In the genomic region with DNA sequence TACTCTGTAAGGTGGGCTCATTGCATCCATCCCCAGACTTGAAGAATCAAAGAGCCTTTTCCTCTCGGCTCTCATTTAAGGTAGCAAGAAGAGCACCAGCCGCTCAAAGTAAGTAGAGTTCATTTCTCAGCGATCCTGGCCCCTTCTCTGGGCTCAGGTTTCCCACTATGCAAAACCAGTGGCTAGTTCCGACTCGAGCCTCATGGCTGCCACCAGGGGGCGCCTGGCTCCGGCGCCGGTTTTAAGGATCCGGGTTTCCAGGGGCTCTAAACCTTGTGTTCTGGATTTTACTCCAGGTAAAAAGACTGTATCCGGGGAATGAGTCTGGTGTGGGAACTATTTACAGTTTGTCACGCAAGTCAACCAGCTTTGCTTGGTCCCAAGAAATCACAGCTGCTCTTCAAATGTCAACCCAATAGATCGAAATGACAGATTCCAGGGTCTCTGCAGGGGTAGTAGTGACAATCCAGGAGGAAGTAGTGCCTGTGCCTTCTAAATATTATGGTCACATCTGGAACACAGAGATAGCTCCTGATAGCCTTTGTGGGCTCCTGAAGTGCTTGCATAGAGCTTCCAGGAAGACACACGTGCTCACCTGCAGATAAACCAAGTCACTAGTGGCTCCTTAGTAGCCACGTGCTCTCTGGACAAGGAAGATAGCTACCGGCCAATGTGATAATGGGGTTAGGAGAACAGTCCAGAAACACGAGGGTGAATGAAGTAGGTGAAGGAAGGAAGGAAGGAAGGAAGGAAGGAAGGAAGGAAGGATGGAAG, we compare ENCODE assay signal across 1 mouse cellular context.
A peak's percentile ranks its signal among the peaks of the same experiment; 100 is the strongest.
TF ChIP-seq lines count a peak whose summit lies in the region.

No protein-coding gene starts in this region.

TF ChIP-seq in ES-E14, 5 proteins besides CTCF, POLR2A, EP300 and RAD21:
- TF ChIP-seq ZNF384 (IDR thresholded peaks at IDR 0.05; ENCODE audit: low read depth, low read length) (no peak), ZC3H11A (IDR thresholded peaks at IDR 0.05; ENCODE audit: borderline replicate concordance, low read depth, low read length) (peak; percentile 46; the same call in 1 of the 2 replicates)
TF ChIP-seq in ES-E14: peak in this region for 1.
